Mouse (Mus musculus) urinary bladder, postnatal 10 days (tissue): ENCODE results near the gene Usp10.

Experiments used
- DNase-seq: peaks from one replicate; pipeline ENCODE4 v3.0.0; 2022; ENCODE audit warnings: low spot score

The Usp10 gene

GRCm38 (mm10) chr8:119960531-119961104 lies 50.5 kb downstream of the Usp10 start:
- DNase-seq = no peak

DNA sequence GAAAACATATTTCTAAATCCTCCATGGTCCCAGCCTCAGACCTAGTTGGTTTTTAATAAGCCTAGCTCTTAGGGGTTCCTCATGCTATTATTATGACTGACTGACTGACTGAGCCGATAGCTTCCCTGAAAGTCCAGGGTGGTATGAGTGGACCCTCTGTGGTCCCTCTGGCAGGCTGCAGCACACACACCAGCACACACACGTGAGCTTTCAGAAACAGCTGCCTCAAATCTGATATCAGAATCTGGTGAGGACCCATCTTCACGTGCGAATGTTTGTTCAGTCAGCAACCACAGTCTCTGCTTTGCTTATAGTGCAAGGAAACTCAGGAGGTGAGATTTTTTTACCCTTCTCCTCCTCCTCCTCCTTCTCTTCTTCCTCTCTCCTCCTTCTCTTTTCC lies 54.7 kb downstream of the Usp10 start:
- DNase-seq = no peak

- no peak for DNase-seq
These were observed 57.3 kb downstream of the Usp10 start for GRCm38 (mm10) chr8:119967435-119967834.

DNA sequence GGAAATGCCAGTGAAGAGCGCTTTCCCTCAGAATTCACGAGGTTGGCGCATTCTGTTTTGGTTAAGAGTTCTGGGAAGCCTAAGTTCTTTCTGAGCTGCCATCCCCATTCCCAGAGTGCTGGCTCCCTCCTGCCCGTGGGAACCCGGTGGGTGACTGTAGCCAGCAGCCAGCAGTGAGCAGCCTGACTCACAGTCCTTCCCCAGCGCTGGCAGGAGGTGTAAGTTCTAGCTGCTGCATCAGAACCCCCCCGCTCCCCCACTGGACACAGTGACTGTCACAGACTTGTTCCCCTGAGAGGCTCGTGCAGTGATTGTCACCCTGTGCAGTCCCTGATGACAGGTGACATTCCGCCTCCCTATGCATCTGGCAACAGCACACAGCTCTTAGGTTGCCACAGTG lies 60.0 kb downstream of the Usp10 start:
- DNase-seq = no peak

DNA sequence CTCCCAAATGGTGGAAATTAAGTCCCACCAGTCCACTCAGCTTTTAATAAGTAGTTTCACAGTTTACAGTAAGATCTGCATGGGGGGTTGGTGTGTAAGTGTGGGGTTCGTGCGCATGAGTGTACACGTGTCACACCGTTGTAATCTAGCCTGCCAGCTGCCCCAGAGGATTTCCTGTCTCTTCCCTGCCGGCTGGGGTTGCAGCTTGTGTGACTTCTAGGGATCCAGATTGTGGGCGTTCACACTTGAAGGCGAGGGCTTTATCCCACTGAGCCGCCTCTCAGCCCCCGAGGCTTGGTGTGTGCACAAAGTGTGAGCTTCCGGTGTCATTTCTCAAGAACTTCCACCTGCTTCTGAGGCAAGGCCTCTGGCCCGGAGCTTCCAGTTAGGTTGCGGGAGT lies 62.4 kb downstream of the Usp10 start:
- DNase-seq = no peak

GRCm38 (mm10) chr8:119978770-119979381 lies 68.7 kb downstream of the Usp10 start:
- DNase-seq = no peak

DNA sequence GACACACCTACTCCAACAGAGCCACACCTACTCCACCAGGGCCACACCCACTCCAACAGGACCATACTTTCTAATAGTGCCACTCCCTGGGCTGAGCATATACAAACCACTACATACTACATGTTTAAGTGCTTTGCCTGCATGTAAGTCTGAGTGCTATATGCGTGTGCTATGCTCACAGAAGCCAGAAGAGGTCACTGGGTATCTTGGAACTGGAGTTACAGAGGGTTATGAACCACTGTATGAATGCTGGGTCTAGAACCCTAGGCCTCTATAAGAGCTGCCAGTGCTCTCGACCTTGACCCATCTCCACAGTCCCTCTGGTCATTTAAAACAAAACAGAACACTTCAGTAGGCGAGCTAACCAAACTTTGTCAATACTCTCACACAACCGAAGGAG lies 71.1 kb downstream of the Usp10 start:
- no peak for DNase-seq

GRCm38 (mm10) chr8:119984085-119984484 lies 73.9 kb downstream of the Usp10 start:
- no peak for DNase-seq

- DNase-seq = no peak
These were observed 76.0 kb downstream of the Usp10 start for GRCm38 (mm10) chr8:119986174-119986573.

DNA sequence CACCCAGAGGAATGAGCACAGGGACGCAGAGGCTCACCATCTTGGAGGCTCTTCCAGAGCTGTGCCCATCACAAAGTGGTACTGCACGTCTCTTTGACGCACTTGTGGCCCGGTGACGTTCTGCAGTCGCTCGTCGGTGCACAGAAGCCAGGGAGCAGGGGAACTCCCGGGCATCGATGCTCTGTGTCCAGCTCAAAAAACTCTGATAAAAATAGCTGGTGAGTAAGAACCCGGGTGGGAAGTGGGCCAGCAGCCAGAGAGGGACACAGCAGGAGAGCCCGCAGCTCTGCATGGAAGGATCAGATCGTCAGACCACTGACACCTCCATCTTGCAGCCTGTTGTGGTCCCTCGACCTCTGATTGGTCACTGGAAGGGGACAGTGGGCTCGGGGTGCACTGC lies 77.9 kb downstream of the Usp10 start:
- no peak for DNase-seq

DNA sequence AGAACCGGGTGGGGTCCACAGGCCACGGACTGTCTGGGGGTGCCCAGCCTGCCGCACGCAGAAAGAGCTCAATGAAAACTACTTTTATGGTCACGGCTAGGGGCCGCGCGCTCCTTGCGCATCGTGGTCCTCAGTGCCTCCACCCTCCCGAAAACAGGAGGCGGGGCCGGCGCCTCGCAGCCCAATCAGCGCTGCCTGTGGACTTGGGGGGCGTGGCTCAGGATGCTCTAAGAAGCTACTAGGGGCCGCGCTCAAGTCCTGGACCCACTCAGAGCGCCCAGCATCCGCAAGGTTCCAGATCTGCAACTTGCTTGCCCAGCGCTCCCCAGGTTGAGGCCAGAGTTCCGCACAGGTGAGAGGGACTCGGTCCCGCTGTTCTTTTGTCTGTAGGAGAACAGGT lies 82.1 kb downstream of the Usp10 start, which contains the start of gene Crispld2:
Gene Crispld2, plus strand, starts transcription at position 190 of the 400 bp plus-strand sequence.
- peak; percentile 57 for DNase-seq

DNA sequence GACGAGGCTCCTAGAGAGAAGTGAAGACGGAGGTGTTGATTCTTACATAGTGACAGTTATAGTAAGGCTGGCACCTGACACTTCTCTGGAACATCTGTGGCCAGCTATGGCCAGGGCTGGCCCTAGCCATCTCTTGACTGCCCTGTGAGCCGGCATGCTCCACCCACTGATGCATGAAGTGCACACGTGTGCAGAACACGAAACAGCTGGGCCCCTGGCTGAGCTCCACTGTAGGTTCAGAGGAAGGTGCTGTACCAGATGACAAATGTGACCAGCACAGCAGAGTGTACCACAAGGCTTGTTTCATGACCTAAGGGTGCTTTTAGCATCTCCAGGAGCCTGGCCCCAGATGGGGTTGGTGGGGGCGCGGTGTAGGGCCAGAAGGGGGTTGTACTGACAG lies 84.0 kb downstream of the Usp10 start:
- DNase-seq = no peak

DNA sequence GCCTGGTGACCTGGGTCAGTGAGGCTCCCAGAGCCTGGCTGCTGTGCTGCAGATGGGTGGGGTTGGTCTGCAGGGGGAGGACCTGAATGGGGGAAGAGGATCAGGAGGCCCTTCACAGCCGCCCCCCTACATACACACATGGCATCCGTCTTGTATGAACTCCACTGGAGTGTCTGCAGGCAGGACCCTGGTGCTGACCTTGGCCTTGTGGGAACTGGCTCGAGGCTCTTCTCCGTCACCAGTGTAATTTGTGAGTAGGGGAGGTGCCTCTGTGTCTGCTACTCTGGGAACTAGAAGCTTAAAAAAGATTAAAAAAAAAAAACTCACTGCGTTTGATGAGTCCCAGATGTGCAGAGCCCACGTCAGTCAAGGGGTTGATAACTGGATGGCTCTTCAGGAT lies 84.4 kb downstream of the Usp10 start:
- no peak for DNase-seq

DNA sequence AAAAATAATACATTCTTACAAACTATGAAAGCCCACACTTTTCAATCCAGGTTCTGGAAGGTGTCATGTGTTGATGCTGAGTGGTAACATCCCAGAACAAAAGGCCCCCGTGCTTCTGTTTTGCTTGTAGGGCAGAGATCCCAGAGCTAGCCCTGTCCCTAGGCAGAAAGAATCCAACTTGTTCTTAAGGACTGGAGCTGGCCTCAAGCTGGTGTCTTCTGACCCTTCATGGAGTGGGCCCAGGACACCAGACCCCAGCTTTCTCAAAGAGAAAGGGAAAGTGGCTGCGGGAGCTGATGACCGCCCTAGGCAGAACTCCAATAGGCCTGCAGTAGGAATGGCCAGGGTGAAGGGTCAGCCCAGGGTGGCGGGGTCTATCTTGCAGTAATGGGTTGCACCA lies 87.1 kb downstream of the Usp10 start:
- no peak for DNase-seq

DNA sequence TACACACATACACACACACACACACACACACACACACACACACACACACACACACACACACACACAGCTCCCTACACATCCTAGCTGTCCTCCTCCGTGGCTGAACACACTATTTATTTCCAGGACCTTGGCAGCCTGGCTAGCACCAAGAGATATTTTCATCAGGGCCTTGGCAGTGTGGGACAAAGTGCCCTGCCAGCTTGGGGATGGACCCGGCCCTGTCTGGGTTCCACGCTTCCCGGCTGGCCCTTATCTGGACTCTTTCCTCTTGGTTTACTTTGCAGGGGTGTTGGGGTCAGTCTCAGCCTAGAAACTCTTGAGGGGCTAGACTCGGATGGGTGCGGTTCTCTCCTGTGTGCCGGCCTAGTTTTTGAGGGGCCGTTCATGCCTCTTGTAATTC lies 90.3 kb downstream of the Usp10 start:
- DNase-seq = no peak

GRCm38 (mm10) chr8:120001712-120002111 lies 91.6 kb downstream of the Usp10 start:
- no peak for DNase-seq

DNA sequence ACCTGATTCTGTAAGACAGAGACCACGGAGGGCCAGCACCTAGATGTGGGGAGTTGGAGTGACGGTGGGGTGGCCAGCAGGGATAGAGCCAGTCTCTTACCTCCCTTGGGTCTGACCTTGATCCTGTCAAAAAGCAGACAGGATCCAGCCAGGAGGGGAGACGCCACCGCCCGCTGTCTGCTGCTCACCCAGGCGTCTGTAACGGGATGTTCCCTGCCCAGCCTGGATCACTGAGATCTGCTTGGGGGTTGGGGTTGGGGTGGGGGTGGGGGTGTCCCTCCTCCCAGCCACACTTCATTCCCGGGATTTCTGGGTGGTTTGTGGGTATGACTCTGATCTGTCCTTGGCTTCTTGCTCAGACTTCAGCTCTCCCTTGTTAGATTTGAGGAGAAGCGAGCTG lies 92.2 kb downstream of the Usp10 start:
- DNase-seq = no peak

DNA sequence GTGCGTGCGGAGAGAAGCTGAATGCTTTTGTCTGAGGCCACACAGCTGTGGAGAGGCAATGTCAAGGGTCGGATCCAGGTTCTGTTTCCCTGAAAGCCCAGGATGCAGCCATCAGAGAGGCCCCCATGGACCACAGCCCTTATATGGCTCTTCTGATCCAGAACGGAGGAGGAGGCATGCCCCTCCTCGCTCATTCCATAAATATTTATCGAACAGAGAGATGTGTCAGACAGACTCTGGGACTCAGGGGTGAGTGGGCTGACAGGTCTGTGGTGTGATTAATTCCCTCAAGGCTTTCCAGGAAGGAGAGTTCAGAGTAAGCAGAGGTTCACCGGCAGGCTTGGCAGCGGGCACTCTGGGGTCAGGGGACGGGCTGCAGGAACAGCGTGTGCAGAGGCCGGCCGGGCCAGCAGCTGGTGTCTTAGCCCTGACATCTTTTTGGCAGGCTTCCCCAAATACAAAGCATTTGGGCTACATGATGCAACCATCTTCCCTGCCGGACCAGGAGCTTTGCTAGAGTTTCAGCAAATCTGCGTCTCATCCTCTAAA lies 94.1 kb downstream of the Usp10 start:
- DNase-seq = no peak

DNA sequence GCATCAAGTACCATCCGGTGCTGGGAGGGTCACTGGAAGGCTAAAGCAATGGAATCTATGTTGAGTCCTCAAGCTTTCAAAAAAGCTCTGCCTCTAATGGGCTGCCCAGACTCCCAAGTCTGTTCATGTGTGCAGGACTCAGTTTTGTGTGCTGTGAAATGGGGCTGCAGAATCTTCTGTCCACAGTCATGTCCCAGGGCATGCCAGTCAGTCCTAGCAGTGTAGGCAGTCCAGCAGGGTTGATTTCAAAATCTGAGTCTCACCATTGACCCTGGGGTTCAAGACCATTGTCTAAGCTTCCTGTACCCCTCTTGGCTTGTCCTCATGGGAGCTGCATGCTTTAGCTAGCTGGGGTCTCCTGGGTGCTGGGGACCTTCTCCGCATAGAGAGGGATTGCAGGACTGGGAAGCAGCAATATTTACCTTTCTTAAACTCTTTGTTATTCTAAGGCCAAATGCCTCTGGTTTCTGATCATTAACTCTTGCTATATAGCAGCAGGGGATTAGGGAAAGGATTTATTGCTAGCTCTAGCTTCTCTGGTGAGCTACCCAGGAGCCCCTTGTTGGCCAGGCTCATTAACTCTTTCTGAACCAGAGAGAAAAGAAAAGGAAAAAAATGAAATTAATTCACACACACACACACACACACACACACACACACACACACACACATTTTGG lies 94.7 kb downstream of the Usp10 start:
- no peak for DNase-seq

DNA sequence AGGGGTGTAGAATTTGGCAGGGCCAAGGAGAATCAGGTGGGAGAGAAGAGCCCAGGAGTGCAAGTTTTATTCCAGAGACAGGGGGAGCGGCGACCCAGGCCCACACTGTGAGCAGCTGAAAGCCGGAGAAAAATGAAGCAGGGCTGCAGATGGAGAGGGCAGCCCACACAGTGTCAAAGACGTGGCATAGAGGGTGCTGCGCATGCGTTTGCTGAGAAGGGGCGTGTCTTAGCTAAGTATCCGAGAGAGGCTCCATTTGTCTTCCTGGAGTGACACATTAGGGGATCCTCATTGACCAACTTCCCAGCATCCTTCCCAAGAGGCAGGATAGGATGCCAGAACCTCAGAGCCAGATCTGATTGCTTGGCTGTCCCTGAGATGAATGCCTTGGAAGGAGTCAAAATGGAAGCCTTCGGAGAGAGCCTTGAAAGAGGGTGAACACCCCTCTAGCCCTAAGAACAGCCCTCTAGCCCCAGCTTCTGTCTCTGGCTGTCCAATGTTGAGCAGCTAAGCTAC lies 96.5 kb downstream of the Usp10 start:
- no peak for DNase-seq
